Mouse (Mus musculus) stomach, postnatal 0 days (tissue): Measurements from ENCODE around the gene Spata31d1a. TPM values are rescaled to one million over a fixed set of nuclear protein-coding genes. Genes with fewer than 3 reads are reported as not detected.

ENCODE experiments used
- ATAC-seq: fragments of 200-750 bp; cut with Nextera tagmentation; 2 replicates; pipeline ENCODE4 v1.8.0; 2017; ENCODE audit not compliant: low FRiP score, low TSS enrichment
- DNase-seq: peaks from one replicate; pipeline ENCODE4 v3.0.0-alpha.2; 2016; ENCODE audit warnings: low spot score
- H3K27ac ChIP-seq: fragments of 300-500 bp; sonication (generic); replicated peaks from 2 replicates; pipeline ENCODE4 v1.5.1; 2014; ENCODE audit warnings: mild to moderate bottlenecking, control low read depth
- H3K27me3 ChIP-seq: fragments of 300-500 bp; sonication (generic); 2 replicates; pipeline ENCODE4 v1.6.1; 2014; ENCODE audit warnings: low read length; ENCODE audit not compliant: control insufficient read depth, insufficient read depth
- H3K36me3 ChIP-seq: fragments of 300-500 bp; sonication (generic); 2 replicates; pipeline ENCODE4 v1.6.1; 2014; ENCODE audit warnings: low read length, mixed read lengths; ENCODE audit not compliant: control insufficient read depth, insufficient read depth
- H3K4me1 ChIP-seq: fragments of 300-500 bp; sonication (generic); replicated peaks from 2 replicates; pipeline ENCODE4 v1.6.1; 2014; ENCODE audit warnings: antibody characterized with exemption; ENCODE audit not compliant: control insufficient read depth, insufficient read depth
- H3K4me2 ChIP-seq: fragments of 300-500 bp; sonication (generic); replicated peaks from 2 replicates; pipeline ENCODE4 v1.6.1; 2014; ENCODE audit warnings: low read depth, mild to moderate bottlenecking, control low read depth, moderate library complexity
- H3K4me3 ChIP-seq: fragments of 300-500 bp; sonication (generic); 2 replicates; pipeline ENCODE4 v1.5.1; 2014; ENCODE audit warnings: low read depth, low read length, control low read depth
- H3K9ac ChIP-seq: fragments of 300-500 bp; sonication (generic); 2 replicates; pipeline ENCODE4 v1.6.1; 2014; ENCODE audit warnings: mild to moderate bottlenecking, low read length, control low read depth, mixed read lengths
- H3K9me3 ChIP-seq: fragments of 300-500 bp; sonication (generic); 2 replicates; pipeline ENCODE4 v1.6.1; 2016; ENCODE audit warnings: low read length; ENCODE audit not compliant: control insufficient read depth
- CTCF ChIP-seq: IDR thresholded peaks from 2 replicates; pipeline ENCODE4 v1.5.1; 2016; ENCODE audit warnings: antibody characterized with exemption, low read depth, mild to moderate bottlenecking, moderate library complexity
- EP300 ChIP-seq: optimal IDR thresholded peaks from 2 replicates; pipeline ENCODE3; 2016; ENCODE audit warnings: antibody characterized with exemption
- WGBS: fragments of 180-500 bp; shearing (Covaris S2); extraction: QIAGEN DNeasy Blood & Tissue Kit; methylation state at CpG from one replicate; pipeline ENCODE4 v1.1.7; 2014; 5-methylcytosine and 5-hydroxymethylcytosine counted together
- polyA plus RNA-seq: library from polyadenylated mRNA; unstranded; fragments of >200 nt; fragmentation: Nextera tagmentation; extraction: Ambion mirVana; gene quantifications from 2 replicates; pipeline ENCODE4 v1.2.1, GENCODE M21; 2015

The Spata31d1a gene
- polyA plus RNA-seq, 1 experiment from 2014 or later, result not detected

GRCm38 (mm10) chr13:59653136-59653535 lies 57.0 kb downstream of the Spata31d1a start:
- H3K27ac ChIP-seq, result no peak overlapping the region
- H3K36me3 ChIP-seq, result no peaks in the 10 kb centered on the region
- DNase-seq (no peak), ATAC-seq (no peak)
- H3K9ac ChIP-seq, result no peak overlapping the region
- no peak for TF ChIP-seq CTCF
- TF ChIP-seq EP300, result no peak
- H3K4me2 ChIP-seq, result no peak overlapping the region
- H3K9me3 ChIP-seq, result no peaks in the 10 kb centered on the region
- H3K27me3 ChIP-seq, result no peaks in the 10 kb centered on the region
- 71% methylated on average over 3 of the region's 3 CpGs for WGBS
- no peaks in the 10 kb centered on the region for H3K4me1 ChIP-seq
- H3K4me3 ChIP-seq, result no peak overlapping the region

GRCm38 (mm10) chr13:59652651-59653050 lies 57.5 kb downstream of the Spata31d1a start:
- ATAC-seq, result no peak
- no peaks in the 10 kb centered on the region for H3K4me1 ChIP-seq

More at GRCm38 (mm10) chr13:59652651-59653050, 57.5 kb downstream of the Spata31d1a start:
- H3K9ac ChIP-seq, result no peak overlapping the region
- no peak overlapping the region for H3K27ac ChIP-seq
- H3K9me3 ChIP-seq, result no peaks in the 10 kb centered on the region
- 67% methylated on average over 5 of the region's 5 CpGs for WGBS
- H3K4me3 ChIP-seq, result no peak overlapping the region
- no peak for DNase-seq
- no peaks in the 10 kb centered on the region for H3K36me3 ChIP-seq
- no peak for TF ChIP-seq EP300
- no peak for TF ChIP-seq CTCF
- no peaks in the 10 kb centered on the region for H3K27me3 ChIP-seq
- H3K4me2 ChIP-seq, result no peak overlapping the region

Other genes with a start within 250 kb of the Spata31d1a start
- gene Agtpbp1, start 125.1 kb downstream of the Spata31d1a start, polyA plus RNA-seq, result 10.2 and 12.4 TPM in 2 replicates
- gene Naa35, start 125.1 kb downstream of the Spata31d1a start, polyA plus RNA-seq, result 58.8 and 63.2 TPM in 2 replicates
- 54.3 and 54.6 TPM in 2 replicates for gene Golm1, start 34.5 kb downstream of the Spata31d1a start, polyA plus RNA-seq
- not detected in 2 replicates for gene 4921517D22Rik, start 16.2 kb downstream of the Spata31d1a start, polyA plus RNA-seq
- 0.02 TPM in 1 of 2 replicates, not detected in the other for gene Spata31d1b, start 2.0 kb upstream of the Spata31d1a start, polyA plus RNA-seq
- gene Spata31d1d, start 21.4 kb upstream of the Spata31d1a start, polyA plus RNA-seq, result not detected in 2 replicates
- 0.02 TPM in 1 of 2 replicates, not detected in the other for gene 1700014D04Rik, start 36.4 kb upstream of the Spata31d1a start, polyA plus RNA-seq
- 73.4 and 77.1 TPM in 2 replicates for gene Isca1, start 59.5 kb upstream of the Spata31d1a start, polyA plus RNA-seq
- gene Gm49354, start 71.9 kb upstream of the Spata31d1a start, polyA plus RNA-seq, result not detected in 2 replicates
- 29.1 and 31.6 TPM in 2 replicates for gene Tut7, start 112.8 kb upstream of the Spata31d1a start, polyA plus RNA-seq